Mouse (Mus musculus) heart, adult 2 months (tissue): ENCODE results near the gene Mxd4.

Source experiments
- CTCF ChIP-seq: fragments of 200-600 bp; IDR thresholded peaks from 2 replicates; pipeline ENCODE4 v1.8.1; 2022; ENCODE audit warnings: antibody characterized with exemption, mild to moderate bottlenecking, moderate library complexity
- EP300 ChIP-seq: fragments of 200-500 bp; IDR thresholded peaks from 2 replicates; pipeline ENCODE4 v1.6.1; 2011; ENCODE audit warnings: low read depth, low read length, control low read depth; ENCODE audit not compliant: insufficient read depth

GRCm38 (mm10) chr5:34185051-34185580, 2.4 kb downstream of the Mxd4 start:
- no peak for TF ChIP-seq CTCF
- no peak for TF ChIP-seq EP300
